Mouse (Mus musculus) lung, postnatal 36 days (tissue): Measurements from ENCODE around the gene Zfp383.
"Not testable (repeated sequence)": the region's sequence is repeated elsewhere in the genome, so short reads cannot be mapped to it uniquely, and the experiment has no call there.

Experiments
- DNase-seq: peaks from one replicate; pipeline ENCODE4 v3.0.0; 2022; ENCODE audit warnings: mixed read lengths

Gene Zfp383

DNA sequence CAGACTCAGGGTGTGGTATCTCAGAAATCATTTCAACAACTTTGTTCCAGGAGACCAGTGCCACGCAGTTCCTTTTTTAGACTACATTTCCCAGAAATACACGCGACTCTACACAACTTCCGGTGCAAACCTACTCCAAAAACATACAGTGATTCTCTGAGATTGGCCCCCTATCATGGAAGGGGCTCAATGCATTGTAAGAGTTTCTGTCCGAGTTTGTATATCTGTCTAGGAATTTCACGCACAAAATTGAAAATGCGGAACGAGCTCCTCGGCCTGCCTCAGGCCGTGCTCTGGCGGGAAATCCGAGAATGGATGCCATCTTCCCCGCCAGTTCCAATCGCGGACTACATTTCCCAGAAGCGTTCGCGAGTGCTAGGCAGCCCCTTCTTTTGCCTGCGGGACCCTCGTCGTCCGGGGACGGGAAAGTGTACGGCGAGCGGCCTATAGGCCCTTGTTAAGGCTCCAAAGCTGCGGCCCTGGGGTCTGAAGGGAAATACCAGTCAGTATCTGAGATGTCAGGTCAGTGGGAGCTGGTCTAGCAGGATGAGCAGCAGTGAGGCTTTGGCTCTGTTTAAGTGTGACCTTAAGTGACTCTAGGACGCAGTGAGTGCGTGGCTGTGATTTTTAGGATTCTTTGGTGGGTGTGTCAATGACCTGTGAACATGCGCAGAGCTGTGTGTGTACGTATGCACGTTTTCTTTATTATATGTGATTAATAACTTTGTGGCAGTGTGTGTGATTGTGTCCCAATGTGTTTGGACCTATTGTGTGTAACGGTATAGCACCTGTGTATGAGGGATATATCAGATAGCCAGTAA, at the start of gene Zfp383:
Gene Zfp383, plus strand, starts transcription at position 94 of the 821 bp plus-strand sequence.
- DNase-seq: peak; percentile 90

DNA sequence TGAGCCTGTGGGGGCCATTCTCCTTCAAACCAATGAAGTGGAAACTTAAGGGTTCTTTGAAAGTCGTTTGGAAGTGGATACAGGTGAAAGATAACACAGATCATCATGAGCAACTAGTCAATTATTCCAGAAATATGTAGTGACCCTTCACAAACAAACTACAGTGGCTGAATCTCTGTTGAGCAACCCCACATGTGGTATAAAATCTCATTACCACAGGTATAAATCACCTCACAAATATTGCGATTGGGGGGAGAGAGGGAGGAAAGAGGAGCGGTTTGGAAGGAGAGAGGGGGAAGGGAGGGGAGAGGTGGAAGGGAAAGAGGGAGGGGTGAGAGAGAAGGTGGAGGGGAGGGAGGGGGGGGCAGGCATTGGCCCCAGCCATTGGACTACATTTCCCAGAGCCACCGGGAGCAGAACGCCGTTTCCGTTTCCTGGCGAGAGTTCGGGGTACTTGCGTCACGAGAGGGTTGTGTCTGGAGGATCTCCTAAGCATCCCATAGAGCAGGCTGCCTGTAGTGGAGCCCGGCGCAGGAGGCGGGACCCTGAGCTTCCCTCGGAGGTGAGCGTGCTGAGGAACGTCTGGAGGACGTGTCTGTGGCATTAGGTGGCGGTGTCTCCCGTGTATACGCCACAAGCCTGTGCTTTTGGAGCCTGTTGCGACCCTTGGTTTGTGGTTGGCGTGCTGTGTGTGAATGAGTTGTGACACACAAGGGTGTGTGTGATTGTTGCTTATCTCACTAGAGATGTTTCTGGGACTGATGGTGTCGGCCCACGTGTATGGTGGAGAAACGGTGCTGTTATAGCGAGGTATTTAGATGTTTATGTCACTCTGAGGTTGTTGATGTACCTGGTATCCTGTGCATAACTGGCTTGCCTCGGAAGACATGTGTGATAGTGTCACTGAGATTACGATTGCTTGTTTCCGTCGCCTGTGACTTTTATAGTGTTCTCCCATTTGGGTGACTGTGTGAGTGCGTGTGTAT, 48.2 kb upstream of the Zfp383 start, which contains the start of gene Zfp420:
Gene Zfp420, plus strand, starts transcription at position 448 of the 986 bp plus-strand sequence.
- DNase-seq: peak; percentile 96

GRCm38 (mm10) chr7:29861660-29862059, 46.4 kb upstream of the Zfp383 start:
- no peak for DNase-seq

DNA sequence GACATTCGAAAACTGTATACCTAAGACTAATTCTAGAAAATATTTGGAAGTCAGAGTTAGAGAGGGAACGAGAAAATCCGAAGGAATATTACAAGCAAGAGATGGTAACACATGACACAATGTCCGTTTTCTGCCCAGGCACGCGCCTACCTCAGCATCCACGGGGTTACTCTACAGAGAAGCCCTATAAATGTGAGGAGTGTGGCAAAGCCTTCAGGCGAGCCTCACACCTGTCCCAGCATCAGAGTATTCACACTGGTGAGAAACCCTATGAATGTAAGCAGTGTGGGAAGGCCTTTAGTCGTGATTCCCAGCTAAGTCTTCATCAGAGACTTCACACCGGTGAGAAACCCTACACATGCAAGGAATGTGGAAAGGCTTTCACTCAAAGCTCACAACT, 33.8 kb upstream of the Zfp383 start:
- no peak for DNase-seq

- not testable (repeated sequence) for DNase-seq
These were observed 30.5 kb upstream of the Zfp383 start for GRCm38 (mm10) chr7:29877561-29877960.

DNA sequence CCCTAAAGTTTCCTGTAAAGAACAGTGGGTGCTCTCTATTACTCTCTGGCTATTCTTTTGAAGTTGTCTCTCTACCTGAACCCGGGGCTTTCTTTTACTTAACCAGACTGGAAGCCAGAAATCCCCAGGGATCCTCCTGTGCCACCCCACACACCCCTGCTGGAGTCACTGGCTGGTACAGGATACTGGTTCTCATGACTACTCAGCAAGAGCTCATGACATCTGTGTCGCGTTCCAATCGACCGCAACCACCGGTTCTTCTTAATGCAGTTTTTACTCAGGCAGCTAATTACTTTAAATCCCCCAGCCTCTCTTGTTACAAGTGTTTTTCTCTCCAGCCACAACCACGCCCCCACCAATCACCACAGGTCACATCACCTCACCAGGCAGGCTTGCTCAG, 28.0 kb upstream of the Zfp383 start:
- DNase-seq: no peak

GRCm38 (mm10) chr7:29880916-29881315, 27.1 kb upstream of the Zfp383 start:
- peak; percentile 6 for DNase-seq

DNA sequence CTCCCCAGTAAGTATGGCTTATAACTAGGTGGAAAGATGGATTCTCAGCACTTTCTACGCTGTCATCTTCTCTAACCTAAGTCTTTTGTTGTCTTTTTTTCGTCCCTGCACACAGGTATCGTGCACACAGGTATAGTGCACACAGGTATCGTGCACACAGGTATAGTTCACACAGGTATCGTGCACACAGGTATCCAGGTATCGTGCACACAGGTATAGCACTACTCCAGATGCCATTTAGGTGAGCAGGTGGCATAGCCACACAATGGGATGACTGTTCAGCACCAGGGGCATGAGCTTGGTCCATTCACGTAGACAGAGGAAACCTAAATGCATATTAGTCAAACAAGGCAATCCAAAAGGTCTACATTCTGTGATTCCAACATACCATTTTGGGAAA, 17.5 kb upstream of the Zfp383 start:
- no peak for DNase-seq

DNA sequence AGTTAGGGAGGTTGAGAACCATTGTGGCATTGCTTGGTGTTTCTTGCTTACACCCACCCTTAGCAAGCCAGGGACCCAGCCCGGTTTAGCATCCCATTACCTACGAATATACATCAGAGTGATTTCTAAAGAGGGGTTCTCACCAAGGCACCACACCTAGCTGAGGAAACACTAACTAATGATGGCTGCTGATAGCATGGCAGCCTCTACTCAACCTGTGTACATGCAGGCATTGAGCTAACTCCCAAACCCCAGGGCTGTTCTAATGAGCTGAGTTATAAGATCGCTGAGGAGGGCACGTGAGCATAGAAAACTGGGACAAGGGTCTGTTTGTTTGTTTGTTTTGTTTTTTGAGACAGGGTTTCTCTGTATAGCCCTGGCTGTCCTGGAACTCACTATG, 15.3 kb upstream of the Zfp383 start:
- DNase-seq: no peak

GRCm38 (mm10) chr7:29898351-29898750, 9.7 kb upstream of the Zfp383 start:
- no peak for DNase-seq

DNA sequence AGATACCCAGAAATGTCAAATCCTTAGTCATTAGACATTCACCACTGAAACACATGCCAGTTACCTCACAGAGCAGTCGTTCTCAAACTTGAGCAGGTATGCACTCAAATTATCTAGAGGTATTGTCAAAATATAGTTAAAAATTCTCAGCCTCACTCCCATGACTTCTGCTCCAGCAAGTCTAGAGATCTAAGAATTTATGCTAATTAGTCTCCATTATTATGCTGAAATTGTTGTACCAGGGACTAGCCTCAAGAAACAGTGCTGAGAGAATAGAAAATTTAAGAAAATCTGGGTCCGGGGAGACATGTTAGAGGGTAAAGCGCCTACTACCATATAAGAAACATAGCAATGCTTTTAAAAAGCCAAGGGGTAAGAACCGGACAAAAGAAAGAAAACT, 3.9 kb upstream of the Zfp383 start:
- no peak for DNase-seq

DNA sequence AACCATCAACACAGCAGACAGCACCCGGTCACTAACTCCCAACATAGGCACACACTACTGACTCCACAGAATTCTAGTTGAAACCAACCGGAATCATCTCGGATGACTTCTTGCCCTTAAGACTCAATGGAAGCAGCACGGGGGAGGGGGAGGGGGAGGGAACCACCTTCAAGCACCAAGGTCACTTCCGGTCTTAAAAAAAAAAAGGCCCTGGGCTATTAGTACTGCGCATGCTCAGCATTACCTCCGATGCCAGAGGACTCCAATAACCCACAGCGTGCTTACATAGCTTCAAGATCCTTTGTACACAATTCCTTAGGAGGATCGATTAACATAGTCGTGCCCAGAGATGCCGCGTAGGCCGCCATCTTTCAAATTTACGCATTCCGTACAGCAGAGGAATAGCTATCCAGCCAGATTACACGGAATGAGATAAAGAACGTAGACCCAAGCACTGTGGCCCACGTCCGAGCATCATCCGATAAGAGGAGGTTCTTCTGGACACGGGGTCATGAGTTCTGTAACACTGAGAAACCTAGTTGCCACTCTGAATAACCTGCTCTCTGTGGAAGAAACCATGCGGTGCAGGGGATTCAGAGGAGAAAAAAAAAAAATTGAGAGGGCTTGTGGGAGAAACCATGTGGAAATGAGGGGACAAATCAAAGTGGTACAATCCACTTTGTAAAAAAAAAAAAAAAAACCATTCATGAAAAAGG, 1.9 kb upstream of the Zfp383 start, which contains the start of gene Zfp27:
Gene Zfp27, minus strand, starts transcription at position 607 of the 716 bp plus-strand sequence.
- peak; percentile 85 for DNase-seq

GRCm38 (mm10) chr7:29906682-29907058, 1.4 kb upstream of the Zfp383 start:
- DNase-seq: peak; percentile 8

DNA sequence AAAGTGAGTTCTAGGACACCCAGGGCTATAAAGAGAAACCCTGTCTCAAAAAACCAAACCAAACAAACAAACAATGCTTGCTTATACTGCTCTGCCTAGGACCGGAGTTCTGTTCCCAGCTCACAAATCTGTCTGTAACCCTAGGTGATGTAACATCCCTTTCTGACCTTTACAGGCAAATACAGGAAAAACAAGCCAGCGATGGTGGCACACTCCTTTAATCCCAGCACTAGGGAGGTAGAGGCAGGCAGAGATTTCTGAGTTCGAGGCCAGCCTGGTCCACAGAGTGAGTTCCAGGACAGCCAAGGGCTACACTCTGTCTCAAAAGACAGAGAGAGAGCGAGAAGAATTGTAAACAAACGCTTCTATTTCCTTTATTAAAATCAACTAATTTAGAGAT, 817 bp upstream of the Zfp383 start:
- DNase-seq: no peak

DNA sequence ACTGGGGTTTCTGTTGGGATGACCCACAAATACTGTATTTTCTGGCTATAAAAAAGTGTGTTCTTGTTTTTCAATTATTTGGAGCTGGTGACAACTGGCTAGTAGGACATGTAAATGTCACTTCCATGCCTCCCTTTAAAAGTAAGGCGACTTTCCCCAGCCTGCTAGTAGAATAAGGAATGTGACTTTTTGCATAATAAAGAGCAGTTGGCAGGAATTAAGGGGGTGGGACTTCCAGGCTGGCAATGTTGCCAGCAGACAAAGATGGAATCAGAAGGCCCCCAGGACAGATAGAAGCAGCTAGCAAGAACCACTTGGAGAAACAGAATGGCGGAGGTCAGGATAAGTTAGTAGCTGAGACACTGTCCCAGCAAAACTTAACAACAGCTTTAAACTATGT, 2.2 kb downstream of the Zfp383 start:
- DNase-seq: no peak

DNA sequence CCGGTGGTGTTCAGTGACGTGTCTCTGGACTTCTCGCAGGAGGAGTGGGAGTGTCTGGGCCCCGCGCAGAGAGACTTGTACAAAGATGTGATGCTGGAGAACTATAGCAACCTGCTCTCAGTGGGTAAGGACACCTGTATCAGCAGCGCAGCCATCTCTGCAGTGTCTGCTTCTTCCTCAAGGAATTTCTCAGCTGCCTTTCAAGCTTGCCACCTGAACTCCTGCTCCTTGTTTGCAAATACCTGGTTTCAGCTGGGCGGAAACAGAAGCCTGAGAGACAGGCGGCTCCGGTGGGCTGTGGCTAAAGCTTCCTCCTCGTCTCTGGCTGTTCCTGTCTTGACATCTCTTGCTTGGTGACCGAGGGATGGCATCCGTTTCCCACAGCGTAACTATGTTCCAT, 4.1 kb downstream of the Zfp383 start:
- DNase-seq: no peak

- DNase-seq: no peak
These were observed 9.5 kb downstream of the Zfp383 start for GRCm38 (mm10) chr7:29917371-29918061.

GRCm38 (mm10) chr7:29918062-29918453, 10.0 kb downstream of the Zfp383 start:
- DNase-seq: peak; percentile 26

DNA sequence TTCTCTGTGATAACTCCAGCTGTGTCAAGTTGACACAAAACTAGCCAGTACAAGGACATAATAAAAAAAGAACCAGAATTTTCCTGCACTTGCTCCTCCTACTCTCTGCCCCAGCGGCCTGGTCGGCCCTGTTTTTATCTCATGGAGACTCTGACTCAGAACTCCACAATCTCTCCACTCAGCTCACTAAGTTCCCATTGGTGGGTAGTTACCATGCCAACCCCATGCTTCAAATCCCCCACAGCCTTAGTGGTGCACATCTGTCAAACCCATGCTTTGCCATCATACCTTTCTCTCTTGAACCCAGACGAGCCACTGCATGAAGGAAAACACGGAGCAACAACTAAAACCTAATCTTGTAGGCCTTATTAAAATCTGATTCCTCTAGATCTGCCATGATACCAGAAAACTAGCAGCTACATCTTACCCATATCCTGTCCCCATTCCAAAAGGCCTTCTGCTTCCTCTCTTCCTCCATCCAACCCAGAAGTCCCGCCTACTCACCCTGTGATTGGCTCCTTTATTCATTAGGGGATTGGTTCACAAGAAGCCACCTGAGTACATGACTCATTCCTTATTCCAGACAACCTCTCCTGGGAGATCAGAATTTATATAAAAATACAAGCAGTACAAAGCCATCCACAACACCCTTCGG, 13.5 kb downstream of the Zfp383 start:
- DNase-seq: no peak

GRCm38 (mm10) chr7:29922780-29923179, 14.8 kb downstream of the Zfp383 start:
- no peak for DNase-seq

GRCm38 (mm10) chr7:29938856-29939255, 30.8 kb downstream of the Zfp383 start:
- DNase-seq: no peak

GRCm38 (mm10) chr7:29941027-29941426, 33.0 kb downstream of the Zfp383 start:
- DNase-seq: no peak
